Mouse (Mus musculus): Measurements from ENCODE around the gene Aspg.

DNA sequence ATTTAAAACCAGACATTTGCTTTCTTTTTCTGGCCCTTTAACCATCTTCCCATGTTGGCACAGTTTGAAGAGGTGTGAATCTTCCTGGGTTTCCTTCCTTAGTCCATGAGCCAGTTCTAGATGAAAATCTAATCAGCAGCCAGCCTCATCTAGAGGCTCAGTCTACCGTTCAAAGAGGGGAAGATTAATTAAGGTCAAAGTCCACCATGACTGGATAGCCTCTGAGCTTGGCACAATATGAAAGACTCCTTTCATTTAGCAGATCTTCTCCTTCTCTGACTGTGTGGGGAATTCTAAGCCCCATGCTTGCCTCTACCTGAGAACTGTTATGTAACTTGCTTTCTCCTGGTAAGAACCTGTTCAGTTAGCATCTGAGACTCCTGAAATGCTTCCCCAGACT, 24.2 kb upstream of the Aspg start:
- TF ChIP-seq HCFC1 (IDR thresholded peaks at IDR 0.05; ENCODE audit: borderline replicate concordance, insufficient read depth, low read length) = no peak
- no peak for TF ChIP-seq ZC3H11A (IDR thresholded peaks at IDR 0.05; ENCODE audit: borderline replicate concordance, low read depth, low read length)
- TF ChIP-seq CHD2 (IDR thresholded peaks at IDR 0.05; ENCODE audit: low read depth, low read length) = no peak
- no peak for TF ChIP-seq MAFK (IDR thresholded peaks at IDR 0.05; ENCODE audit: insufficient read depth, low read depth, low read length)
- no peak for TF ChIP-seq ZNF384 (IDR thresholded peaks at IDR 0.05; ENCODE audit: low read depth, low read length)
